Mouse (Mus musculus) kidney, postnatal 0 days (tissue): ENCODE measurements around the gene Lrch3. TPM values are rescaled to one million over a fixed set of nuclear protein-coding genes. Genes with fewer than 3 reads are reported as not detected.

Experiments
- ATAC-seq: fragments of 200-750 bp; cut with Nextera tagmentation; replicated peaks from 2 replicates; pipeline ENCODE4 v1.8.0; 2017; ENCODE audit warnings: low read depth, moderate number of reproducible peaks, moderate TSS enrichment, moderate library complexity; ENCODE audit not compliant: low FRiP score
- DNase-seq: peaks from one replicate; pipeline ENCODE4 v3.0.0-alpha.2; 2016; ENCODE audit warnings: low spot score
- H3K27ac ChIP-seq: fragments of 300-500 bp; sonication (generic); 2 replicates; pipeline ENCODE4 v1.5.1; 2014; ENCODE audit warnings: mild to moderate bottlenecking
- H3K27me3 ChIP-seq: fragments of 300-500 bp; sonication (generic); 2 replicates; pipeline ENCODE4 v1.6.1; 2014; ENCODE audit warnings: low read length, mixed read lengths; ENCODE audit not compliant: insufficient read depth
- H3K36me3 ChIP-seq: fragments of 300-500 bp; sonication (generic); 2 replicates; pipeline ENCODE4 v1.6.1; 2014; ENCODE audit warnings: low read length, mixed read lengths; ENCODE audit not compliant: insufficient read depth
- H3K4me1 ChIP-seq: fragments of 300-500 bp; sonication (generic); replicated peaks from 2 replicates; pipeline ENCODE4 v1.6.1; 2014; ENCODE audit warnings: antibody characterized with exemption, low read length, mixed read lengths; ENCODE audit not compliant: insufficient read depth
- H3K4me2 ChIP-seq: fragments of 300-500 bp; sonication (generic); 2 replicates; pipeline ENCODE4 v1.6.1; 2014; ENCODE audit warnings: mild to moderate bottlenecking, low read length, moderate library complexity, mixed read lengths
- H3K4me3 ChIP-seq: fragments of 300-500 bp; sonication (generic); replicated peaks from 2 replicates; pipeline ENCODE4 v1.5.1; 2014; ENCODE audit warnings: low read depth, low read length
- H3K9ac ChIP-seq: fragments of 300-500 bp; sonication (generic); 2 replicates; pipeline ENCODE4 v1.6.1; 2014; ENCODE audit warnings: low read depth, low read length
- H3K9me3 ChIP-seq: fragments of 300-500 bp; sonication (generic); replicated peaks from 2 replicates; pipeline ENCODE4 v1.6.1; 2016; ENCODE audit warnings: low read length, inconsistent platforms, mixed read lengths
- CTCF ChIP-seq: IDR thresholded peaks from 2 replicates; pipeline ENCODE4 v1.5.1; 2016; ENCODE audit warnings: antibody characterized with exemption, low read depth, mild to moderate bottlenecking, moderate library complexity
- WGBS: fragments of 180-500 bp; shearing (Covaris S2); extraction: QIAGEN DNeasy Blood & Tissue Kit; methylation state at CpG from one replicate; pipeline ENCODE4 v1.1.7; 2014; 5-methylcytosine and 5-hydroxymethylcytosine counted together
- polyA plus RNA-seq: library from polyadenylated mRNA; unstranded; fragments of >200 nt; fragmentation: Nextera tagmentation; extraction: Ambion mirVana; gene quantifications from 2 replicates; pipeline ENCODE4 v1.2.1, GENCODE M21; 2015

Lrch3 gene
- polyA plus RNA-seq, 1 experiment from 2014 or later = 14.1 TPM

- H3K27me3 ChIP-seq = no peaks in the 10 kb centered on the region
- no peak for ATAC-seq
- no peak for TF ChIP-seq CTCF
- no peak overlapping the region for H3K27ac ChIP-seq
- peak; percentile 28 for DNase-seq
- no peaks in the 10 kb centered on the region for H3K9me3 ChIP-seq
- H3K36me3 ChIP-seq = peaks cover 30% of the 10 kb centered on the region
- H3K4me2 ChIP-seq = no peak overlapping the region
- no peak overlapping the region for H3K4me3 ChIP-seq
- no peak overlapping the region for H3K9ac ChIP-seq
- no peaks in the 10 kb centered on the region for H3K4me1 ChIP-seq
- 55% methylated on average over 9 of the region's 9 CpGs for WGBS
These were observed 91.3 kb downstream of the Lrch3 start for GRCm38 (mm10) chr16:33005216-33005615.

GRCm38 (mm10) chr16:33006888-33007287 is 93.0 kb downstream of the Lrch3 start:
- Histone ChIP-seq H3K4me3 (no peak overlapping the region), H3K36me3 (peaks cover 36% of the 10 kb centered on the region), H3K9me3 (no peaks in the 10 kb centered on the region), H3K4me2 (no peak overlapping the region), H3K27me3 (no peaks in the 10 kb centered on the region), H3K27ac (no peak overlapping the region), H3K4me1 (no peaks in the 10 kb centered on the region), H3K9ac (no peak overlapping the region)
- 90% methylated on average over 7 of the region's 7 CpGs for WGBS
- DNase-seq (no peak), ATAC-seq (no peak)
- TF ChIP-seq CTCF = no peak

GRCm38 (mm10) chr16:33007436-33007835 is 93.5 kb downstream of the Lrch3 start:
- Histone ChIP-seq H3K4me2 (no peak overlapping the region), H3K36me3 (peaks cover 42% of the 10 kb centered on the region), H3K27me3 (no peaks in the 10 kb centered on the region), H3K9me3 (no peaks in the 10 kb centered on the region), H3K27ac (no peak overlapping the region), H3K4me1 (no peaks in the 10 kb centered on the region), H3K9ac (no peak overlapping the region), H3K4me3 (no peak overlapping the region)
- 76% methylated on average over 7 of the region's 7 CpGs for WGBS
- no peak for TF ChIP-seq CTCF
- ATAC-seq = no peak
- no peak for DNase-seq

GRCm38 (mm10) chr16:33010166-33010565 is 96.3 kb downstream of the Lrch3 start:
- H3K27ac ChIP-seq = no peak overlapping the region
- WGBS = 95% methylated on average over 6 of the region's 6 CpGs
- ATAC-seq = 0 out of 2 replicates have a peak, but pooled peaks have one; percentile 29

GRCm38 (mm10) chr16:33013801-33014200 is 99.9 kb downstream of the Lrch3 start:
- DNase-seq (no peak), ATAC-seq (no peak)
- Histone ChIP-seq H3K9me3 (no peaks in the 10 kb centered on the region), H3K4me2 (no peak overlapping the region), H3K27me3 (no peaks in the 10 kb centered on the region), H3K9ac (no peak overlapping the region), H3K4me1 (no peaks in the 10 kb centered on the region), H3K36me3 (peaks cover 45% of the 10 kb centered on the region), H3K4me3 (no peak overlapping the region), H3K27ac (no peak overlapping the region)
- WGBS = 91% methylated on average over 5 of the region's 5 CpGs
- TF ChIP-seq CTCF = no peak

More at GRCm38 (mm10) chr16:33010166-33010565, 96.3 kb downstream of the Lrch3 start:
- Histone ChIP-seq H3K4me3 (no peak overlapping the region), H3K4me1 (no peaks in the 10 kb centered on the region), H3K9me3 (no peaks in the 10 kb centered on the region), H3K36me3 (peaks cover 55% of the 10 kb centered on the region), H3K27me3 (no peaks in the 10 kb centered on the region), H3K9ac (no peak overlapping the region), H3K4me2 (no peak overlapping the region)
- no peak for DNase-seq
- no peak for TF ChIP-seq CTCF

GRCm38 (mm10) chr16:33014921-33015320 is 101.0 kb downstream of the Lrch3 start:
- no peak for DNase-seq
- Histone ChIP-seq H3K9me3 (no peaks in the 10 kb centered on the region), H3K4me1 (no peaks in the 10 kb centered on the region), H3K27ac (no peak overlapping the region), H3K4me3 (no peak overlapping the region), H3K9ac (no peak overlapping the region), H3K4me2 (no peak overlapping the region), H3K36me3 (peaks cover 37% of the 10 kb centered on the region), H3K27me3 (no peaks in the 10 kb centered on the region)
- WGBS = 93% methylated on average over 1 of the region's 1 CpGs
- no peak for ATAC-seq
- no peak for TF ChIP-seq CTCF

- no peaks in the 10 kb centered on the region for H3K9me3 ChIP-seq
- H3K9ac ChIP-seq = no peak overlapping the region
- WGBS = 90% methylated on average over 3 of the region's 3 CpGs
- DNase-seq = no peak
- peaks cover 32% of the 10 kb centered on the region for H3K36me3 ChIP-seq
- ATAC-seq = no peak
- no peak overlapping the region for H3K27ac ChIP-seq
- no peak overlapping the region for H3K4me3 ChIP-seq
- H3K27me3 ChIP-seq = no peaks in the 10 kb centered on the region
- no peak for TF ChIP-seq CTCF
- no peak overlapping the region for H3K4me2 ChIP-seq
- H3K4me1 ChIP-seq = no peaks in the 10 kb centered on the region
These were observed 101.6 kb downstream of the Lrch3 start for GRCm38 (mm10) chr16:33015396-33015907.
